Mouse (Mus musculus) induced T-regulatory cell, adult 2 months (primary cell): Measurements from ENCODE around the gene Ctdnep1.
A peak's percentile ranks its signal among the peaks of the same experiment; 100 is the strongest.
"Not testable (repeated sequence)": the region's sequence is repeated elsewhere in the genome, so short reads cannot be mapped to it uniquely, and the experiment has no call there.

ENCODE experiments used
- DNase-seq: peaks from one replicate; pipeline ENCODE4 v3.0.0-alpha.2; 2012; ENCODE audit warnings: low read depth

The Ctdnep1 gene

GRCm38 (mm10) chr11:70010961-70011360, 30.0 kb downstream of the Ctdnep1 start:
- no peak for DNase-seq

GRCm38 (mm10) chr11:70012931-70013330, 32.0 kb downstream of the Ctdnep1 start:
- no peak for DNase-seq

- no peak for DNase-seq
Observed at GRCm38 (mm10) chr11:70013408-70013807, 32.5 kb downstream of the Ctdnep1 start.

- DNase-seq = no peak
Observed at GRCm38 (mm10) chr11:70014051-70014450, 33.1 kb downstream of the Ctdnep1 start.

- peak; percentile 89 for DNase-seq
Observed at GRCm38 (mm10) chr11:70014880-70015558, 34.1 kb downstream of the Ctdnep1 start, which contains the start of gene Acadvl. TSS of gene Acadvl (minus strand) at chr11:70015411.

- no peak for DNase-seq
Observed at GRCm38 (mm10) chr11:70015677-70016076, 34.7 kb downstream of the Ctdnep1 start.

GRCm38 (mm10) chr11:70016177-70016576, 35.2 kb downstream of the Ctdnep1 start:
- not testable (repeated sequence) for DNase-seq

GRCm38 (mm10) chr11:70016669-70017068, 35.7 kb downstream of the Ctdnep1 start, which contains the start of gene Dlg4:
TSS of gene Dlg4 (plus strand) at chr11:70016942.
- no peak for DNase-seq

GRCm38 (mm10) chr11:70017199-70017767, 36.3 kb downstream of the Ctdnep1 start:
- DNase-seq = no peak

- peak; percentile 59 for DNase-seq
Observed at GRCm38 (mm10) chr11:70018131-70018990, 37.4 kb downstream of the Ctdnep1 start.

- no peak for DNase-seq
Observed at GRCm38 (mm10) chr11:70019495-70020021, 38.6 kb downstream of the Ctdnep1 start.

GRCm38 (mm10) chr11:70020022-70020631, 39.2 kb downstream of the Ctdnep1 start:
- DNase-seq = peak; percentile 53

- DNase-seq = peak; percentile 84
Observed at GRCm38 (mm10) chr11:70020731-70021263, 39.8 kb downstream of the Ctdnep1 start.

GRCm38 (mm10) chr11:70021264-70022132, 40.5 kb downstream of the Ctdnep1 start:
- peak; percentile 98 for DNase-seq

GRCm38 (mm10) chr11:70023481-70024150, 42.7 kb downstream of the Ctdnep1 start:
- no peak for DNase-seq

GRCm38 (mm10) chr11:70024151-70024514, 43.2 kb downstream of the Ctdnep1 start:
- no peak for DNase-seq

- DNase-seq = no peak
Observed at GRCm38 (mm10) chr11:70026689-70027088, 45.7 kb downstream of the Ctdnep1 start.

GRCm38 (mm10) chr11:70027397-70027796, 46.4 kb downstream of the Ctdnep1 start:
- DNase-seq = peak; percentile 59

GRCm38 (mm10) chr11:70028401-70029129, 47.6 kb downstream of the Ctdnep1 start:
- DNase-seq = no peak
